Mouse (Mus musculus): ENCODE data around the gene 1700029F12Rik. TPM values are rescaled to one million over a fixed set of nuclear protein-coding genes. Genes with fewer than 3 reads are reported as not detected.
"Not testable (repeated sequence)": the region's sequence is repeated elsewhere in the genome, so short reads cannot be mapped to it uniquely, and the experiment has no call there.

1700029F12Rik gene
- polyA plus RNA-seq, 1 experiment from 2014 or later = not detected

DNA sequence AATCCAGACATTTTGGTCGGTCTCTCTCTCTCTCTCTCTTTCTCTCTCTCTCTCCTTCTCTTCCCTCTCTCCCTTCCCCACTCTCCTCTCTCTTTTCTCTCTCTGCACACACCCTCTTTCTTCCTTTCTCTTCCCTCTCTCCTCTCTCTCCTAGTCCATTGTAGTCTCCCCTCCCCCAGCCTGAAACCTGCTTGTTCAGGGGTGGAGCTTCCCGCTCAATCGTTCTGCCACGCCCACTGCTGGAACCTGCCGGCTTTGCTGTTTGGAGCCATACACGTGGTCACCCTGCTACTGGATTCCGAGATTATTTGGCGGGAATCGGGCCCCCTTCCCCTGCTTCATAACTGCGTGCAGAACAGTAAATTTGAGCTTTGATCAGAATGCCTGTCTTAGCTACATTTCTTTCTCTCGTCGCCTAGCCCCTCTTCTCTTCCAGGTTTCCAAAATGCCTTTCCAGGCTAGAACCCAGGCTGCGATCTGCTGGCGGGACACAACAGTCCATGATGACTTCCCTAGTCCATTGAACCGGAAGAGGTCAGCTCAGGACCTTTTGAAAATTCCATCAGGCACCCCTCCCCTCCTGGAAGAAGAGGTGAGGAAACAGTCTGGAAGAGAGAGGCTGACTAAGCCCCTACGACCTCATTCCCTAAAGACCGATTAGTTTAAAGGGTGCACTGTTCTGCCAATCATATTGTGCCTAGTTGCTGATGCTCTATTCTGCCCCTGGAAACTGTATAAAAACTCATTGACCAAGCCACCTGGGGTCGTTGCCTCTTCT, 30.9 kb upstream of the 1700029F12Rik start:
- WGBS = 48% methylated on average over 18 of the region's 18 CpGs
- not testable (repeated sequence) for H3K27ac ChIP-seq; H3K9me3 ChIP-seq; H3K4me3 ChIP-seq; H3K4me2 ChIP-seq (replicated peaks); H3K9ac ChIP-seq; ATAC-seq (ENCODE audit: low FRiP score, low read depth); H3K36me3 ChIP-seq; H3K4me1 ChIP-seq
- H3K27me3 ChIP-seq = peaks cover 28% of the 10 kb centered on the region

DNA sequence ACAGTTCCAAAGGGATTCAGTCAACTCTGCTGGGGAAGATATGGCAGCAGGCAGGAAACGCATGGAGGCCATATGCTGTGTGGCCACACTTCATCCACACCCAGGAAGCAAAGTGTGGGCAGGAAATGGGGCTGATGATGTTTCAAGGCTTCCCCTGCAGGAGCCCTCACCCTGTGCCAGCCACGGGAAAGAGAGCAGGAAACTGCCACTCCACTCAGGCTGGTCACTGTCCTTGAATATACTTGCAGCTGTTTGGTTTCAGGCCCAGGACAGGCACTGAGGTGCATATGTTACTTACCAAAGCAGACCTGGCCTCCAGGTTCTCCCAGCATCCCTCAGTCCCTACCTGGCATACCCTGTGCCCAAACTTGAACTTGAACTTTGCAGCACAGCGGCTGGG, 30.3 kb upstream of the 1700029F12Rik start:
- Histone ChIP-seq H3K36me3 (no peaks in the 10 kb centered on the region), H3K4me1 (0 out of 2 replicates have a peak, but pooled peaks cover 3% of the 10 kb centered on the region), H3K4me3 (no peak overlapping the region), H3K27me3 (peaks cover 22% of the 10 kb centered on the region), H3K4me2 (replicated peaks) (no peak overlapping the region), H3K27ac (no peak overlapping the region), H3K9me3 (no peaks in the 10 kb centered on the region), H3K9ac (no peak overlapping the region)
- WGBS = 48% methylated on average over 3 of the region's 3 CpGs
- no peak for ATAC-seq (ENCODE audit: low FRiP score, low read depth)

DNA sequence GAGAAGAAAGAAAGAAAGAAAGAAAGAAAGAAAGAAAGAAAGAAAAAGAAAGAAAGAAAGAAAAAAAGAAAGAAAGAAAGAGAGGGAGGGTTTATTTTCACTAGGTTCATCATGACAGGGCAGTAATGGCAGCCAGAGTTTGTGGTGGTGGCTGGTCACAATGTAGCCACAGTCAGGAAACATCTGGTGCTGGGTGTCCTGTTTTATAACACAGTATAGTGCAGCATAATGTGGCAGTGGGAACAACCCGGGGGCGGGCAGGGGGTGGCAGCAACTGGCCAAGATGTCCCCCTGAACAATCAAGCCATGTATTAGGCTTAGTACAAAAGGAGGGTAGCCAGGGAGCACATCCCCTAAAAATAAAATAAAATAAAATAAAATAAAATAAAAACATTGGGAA, 29.3 kb upstream of the 1700029F12Rik start:
- 0 out of 2 replicates have a peak, but pooled peaks cover 3% of the 10 kb centered on the region for H3K4me1 ChIP-seq
- no peak overlapping the region for H3K9ac ChIP-seq
- no peaks in the 10 kb centered on the region for H3K36me3 ChIP-seq
- no peak for ATAC-seq (ENCODE audit: low FRiP score, low read depth)
- H3K27ac ChIP-seq = no peak overlapping the region
- 70% methylated on average over 2 of the region's 2 CpGs for WGBS
- peaks cover 18% of the 10 kb centered on the region for H3K27me3 ChIP-seq
- H3K9me3 ChIP-seq = no peaks in the 10 kb centered on the region
- no peak overlapping the region for H3K4me3 ChIP-seq
- H3K4me2 ChIP-seq (replicated peaks) = no peak overlapping the region

DNA sequence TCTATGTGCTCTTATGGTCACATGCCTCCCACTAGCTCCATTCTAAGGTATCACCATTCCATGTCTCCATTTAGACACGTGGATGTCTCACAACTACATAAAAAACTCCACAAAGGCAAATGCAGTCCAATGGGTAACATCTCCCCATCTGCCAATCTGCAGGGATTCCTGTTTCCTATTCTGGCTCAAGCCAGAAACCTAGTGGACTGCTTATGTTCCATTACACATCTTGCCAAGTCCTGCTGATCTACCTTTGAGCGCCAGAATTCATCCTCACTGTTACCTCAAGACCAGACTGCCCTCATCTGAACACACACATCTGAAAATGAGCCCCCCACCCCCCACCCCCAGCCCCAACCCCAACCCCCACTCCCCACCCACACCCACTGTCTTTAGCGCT, 28.0 kb upstream of the 1700029F12Rik start:
- Histone ChIP-seq H3K4me3 (no peak overlapping the region), H3K27me3 (peaks cover 6% of the 10 kb centered on the region), H3K4me2 (replicated peaks) (no peak overlapping the region), H3K36me3 (no peaks in the 10 kb centered on the region), H3K9me3 (no peaks in the 10 kb centered on the region), H3K4me1 (0 out of 2 replicates have a peak, but pooled peaks cover 3% of the 10 kb centered on the region), H3K9ac (no peak overlapping the region), H3K27ac (no peak overlapping the region)
- ATAC-seq (ENCODE audit: low FRiP score, low read depth) = no peak
- 93% methylated on average over 3 of the region's 3 CpGs for WGBS

DNA sequence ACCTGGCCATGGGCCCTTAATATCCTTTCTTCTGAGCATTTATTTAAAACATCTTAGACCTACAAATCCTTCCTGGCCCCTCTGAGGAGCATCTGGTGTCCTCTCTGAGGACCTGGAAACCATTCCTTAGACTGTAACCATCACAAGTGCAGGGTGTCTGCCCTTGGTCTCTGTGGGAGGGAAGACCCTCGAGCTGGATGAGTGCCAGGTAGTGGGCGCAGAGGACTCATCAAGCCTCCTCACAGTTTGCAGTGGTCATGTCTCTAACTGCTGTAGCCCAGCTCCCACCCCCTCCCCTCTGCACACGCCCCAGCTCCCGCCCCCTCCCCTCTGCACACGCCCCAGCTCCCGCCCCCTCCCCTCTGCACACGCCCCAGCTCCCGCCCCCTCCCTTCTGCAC, 26.2 kb upstream of the 1700029F12Rik start:
- no peak overlapping the region for H3K4me3 ChIP-seq
- no peak overlapping the region for H3K27ac ChIP-seq
- 75% methylated on average over 2 of the region's 8 CpGs for WGBS
- 0 out of 2 replicates have a peak, but pooled peaks cover 3% of the 10 kb centered on the region for H3K4me1 ChIP-seq
- H3K9ac ChIP-seq = no peak overlapping the region
- H3K4me2 ChIP-seq (replicated peaks) = no peak overlapping the region
- H3K27me3 ChIP-seq = no peaks in the 10 kb centered on the region
- H3K9me3 ChIP-seq = no peaks in the 10 kb centered on the region
- no peak for ATAC-seq (ENCODE audit: low FRiP score, low read depth)
- no peaks in the 10 kb centered on the region for H3K36me3 ChIP-seq

DNA sequence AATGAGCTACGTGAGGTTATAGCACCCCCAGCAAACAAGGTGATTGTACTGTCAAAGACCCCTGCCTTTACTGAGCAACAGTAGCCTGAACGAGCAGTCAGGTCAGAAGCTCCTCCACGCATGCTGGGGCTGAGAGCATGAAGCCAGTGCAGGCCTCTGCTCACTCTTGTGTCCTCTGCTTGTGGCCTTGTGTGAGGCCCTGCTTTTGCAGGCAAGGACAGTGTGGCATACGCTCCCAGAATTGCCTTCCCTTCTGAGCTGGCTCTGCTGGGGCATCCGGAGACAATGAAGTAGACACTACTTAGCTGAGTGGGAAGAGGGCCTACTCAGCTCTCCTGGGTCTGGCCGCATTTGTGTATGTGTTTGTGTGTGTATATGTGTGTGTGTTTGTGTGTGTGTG, 25.6 kb upstream of the 1700029F12Rik start:
- Histone ChIP-seq H3K4me3 (no peak overlapping the region), H3K27me3 (no peaks in the 10 kb centered on the region)

DNA sequence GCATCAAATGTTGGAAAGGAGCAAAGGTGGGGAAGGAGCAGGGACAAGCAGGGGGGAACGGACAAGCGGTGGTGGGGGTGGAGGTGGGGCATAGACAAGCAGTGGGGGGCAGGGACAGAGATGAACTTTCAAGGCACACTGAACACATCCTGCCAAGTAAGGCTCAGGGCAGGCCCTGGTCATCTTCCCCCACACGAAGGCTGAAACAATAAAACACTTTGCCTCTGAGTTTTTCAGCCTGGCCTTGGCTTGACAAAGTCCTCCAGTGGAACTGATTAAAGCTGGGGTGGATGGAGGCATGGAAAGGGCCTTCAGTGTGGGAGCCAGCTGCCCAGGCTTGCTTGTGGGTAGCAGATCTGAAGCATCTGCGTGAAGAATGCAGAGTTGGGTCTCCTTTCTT, 23.7 kb upstream of the 1700029F12Rik start:
- H3K9me3 ChIP-seq = no peaks in the 10 kb centered on the region
- no peaks in the 10 kb centered on the region for H3K27me3 ChIP-seq
- no peaks in the 10 kb centered on the region for H3K4me1 ChIP-seq
- no peak overlapping the region for H3K4me3 ChIP-seq
- no peak overlapping the region for H3K4me2 ChIP-seq (replicated peaks)
- no peak overlapping the region for H3K9ac ChIP-seq
- no peak for ATAC-seq (ENCODE audit: low FRiP score, low read depth)
- no peak overlapping the region for H3K27ac ChIP-seq
- no peaks in the 10 kb centered on the region for H3K36me3 ChIP-seq
- WGBS = 41% methylated on average over 4 of the region's 4 CpGs

More for the DNA sequence above, 25.6 kb upstream of the 1700029F12Rik start:
- no peaks in the 10 kb centered on the region for H3K9me3 ChIP-seq
- 0 out of 2 replicates have a peak, but pooled peaks cover 3% of the 10 kb centered on the region for H3K4me1 ChIP-seq
- H3K9ac ChIP-seq = no peak overlapping the region
- no peaks in the 10 kb centered on the region for H3K36me3 ChIP-seq
- 93% methylated on average over 6 of the region's 6 CpGs for WGBS
- no peak overlapping the region for H3K27ac ChIP-seq
- no peak overlapping the region for H3K4me2 ChIP-seq (replicated peaks)
- no peak for ATAC-seq (ENCODE audit: low FRiP score, low read depth)

DNA sequence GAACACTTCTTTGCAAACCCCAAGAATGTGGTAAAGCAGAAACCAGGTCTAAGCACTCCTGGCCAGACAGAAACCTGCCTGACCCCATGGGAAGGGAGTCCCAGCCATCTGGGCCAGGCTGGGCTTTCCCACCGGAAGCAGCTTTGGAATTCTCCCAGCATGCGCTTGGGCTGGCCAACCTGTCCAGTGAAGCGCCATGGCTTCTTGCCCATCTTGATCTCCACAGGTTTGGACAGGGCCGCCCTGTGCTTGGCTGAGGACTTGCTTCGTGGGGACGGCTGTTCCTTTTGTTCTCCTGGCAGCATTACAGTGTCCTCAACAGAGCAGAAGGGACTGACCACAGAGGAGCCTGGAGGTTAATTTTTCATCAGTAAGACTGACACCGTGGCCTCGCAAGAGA, 19.7 kb upstream of the 1700029F12Rik start:
- Histone ChIP-seq H3K4me1 (no peaks in the 10 kb centered on the region), H3K4me2 (replicated peaks) (no peak overlapping the region), H3K4me3 (no peak overlapping the region), H3K36me3 (no peaks in the 10 kb centered on the region), H3K27me3 (no peaks in the 10 kb centered on the region), H3K9me3 (no peaks in the 10 kb centered on the region), H3K9ac (no peak overlapping the region), H3K27ac (no peak overlapping the region)
- 73% methylated on average over 8 of the region's 8 CpGs for WGBS
- ATAC-seq (ENCODE audit: low FRiP score, low read depth) = no peak

DNA sequence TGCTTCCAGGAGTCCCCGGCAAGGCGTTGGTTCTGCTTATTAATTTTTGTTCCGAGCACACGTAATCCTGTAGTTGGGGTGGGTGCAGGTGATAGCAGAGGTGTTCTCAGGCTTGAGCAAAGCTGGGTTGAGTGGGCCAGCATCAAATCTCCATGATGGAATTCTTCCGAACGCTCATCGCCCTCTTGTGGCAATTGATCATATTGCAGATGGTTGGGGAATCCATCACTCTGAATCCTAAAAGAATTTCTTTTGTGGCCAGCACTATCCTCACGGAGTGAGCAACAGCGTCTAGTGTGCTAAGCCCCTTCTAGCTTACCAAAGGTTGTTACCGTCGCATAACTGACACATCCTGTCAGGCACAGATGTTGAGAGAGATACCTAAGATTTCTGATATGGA, 18.5 kb upstream of the 1700029F12Rik start:
- Histone ChIP-seq H3K9ac (no peak overlapping the region), H3K27me3 (no peaks in the 10 kb centered on the region), H3K4me1 (no peaks in the 10 kb centered on the region), H3K4me3 (no peak overlapping the region), H3K36me3 (no peaks in the 10 kb centered on the region), H3K4me2 (replicated peaks) (no peak overlapping the region), H3K9me3 (no peaks in the 10 kb centered on the region), H3K27ac (no peak overlapping the region)
- 19% methylated on average over 11 of the region's 11 CpGs for WGBS
- no peak for ATAC-seq (ENCODE audit: low FRiP score, low read depth)

DNA sequence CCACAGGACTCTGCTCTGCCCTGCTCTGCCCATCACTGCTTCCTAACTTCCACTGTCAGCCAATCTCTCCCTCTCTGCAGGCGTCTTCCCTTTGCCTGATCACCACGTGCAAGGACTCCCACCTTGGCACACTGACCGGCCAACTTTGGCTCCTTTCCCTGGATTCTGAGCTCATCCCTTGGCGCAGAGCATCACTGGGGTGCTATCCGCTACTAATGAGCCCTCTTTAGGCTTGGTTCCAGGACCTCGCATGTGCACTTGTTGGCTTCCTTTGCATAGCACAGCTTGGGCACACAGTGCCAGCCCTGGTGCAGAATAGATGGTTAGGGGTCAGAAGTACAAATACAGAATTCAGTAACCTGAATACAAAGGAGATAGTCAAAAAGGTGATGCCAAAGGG, 17.0 kb upstream of the 1700029F12Rik start:
- H3K9me3 ChIP-seq = no peaks in the 10 kb centered on the region
- H3K27ac ChIP-seq = no peak overlapping the region
- H3K4me2 ChIP-seq (replicated peaks) = no peak overlapping the region
- H3K4me1 ChIP-seq = no peaks in the 10 kb centered on the region
- H3K9ac ChIP-seq = no peak overlapping the region
- no peak overlapping the region for H3K4me3 ChIP-seq
- 83% methylated on average over 6 of the region's 6 CpGs for WGBS
- no peaks in the 10 kb centered on the region for H3K27me3 ChIP-seq
- H3K36me3 ChIP-seq = no peaks in the 10 kb centered on the region
- no peak for ATAC-seq (ENCODE audit: low FRiP score, low read depth)

DNA sequence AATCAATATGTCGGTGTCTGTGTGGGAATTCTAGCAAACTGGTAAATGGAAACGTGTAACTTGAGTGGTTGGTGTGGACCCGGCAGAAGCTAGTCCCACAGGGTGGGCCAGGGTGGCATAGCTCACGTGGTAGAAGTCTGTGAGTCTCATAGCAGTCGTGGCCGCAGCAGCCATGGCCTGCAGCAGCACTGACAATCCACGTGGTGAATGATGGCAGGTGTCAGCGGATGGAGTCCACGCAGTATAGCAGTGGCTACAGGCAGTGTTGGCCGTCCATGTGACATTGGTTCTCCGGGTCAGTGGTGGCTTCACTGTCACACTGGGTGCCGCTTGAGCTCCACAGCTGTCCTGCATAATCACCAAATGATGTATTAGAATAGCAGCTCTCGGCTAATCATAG, 4.1 kb downstream of the 1700029F12Rik start:
- Histone ChIP-seq H3K4me2 (replicated peaks) (no peak overlapping the region), H3K27me3 (no peaks in the 10 kb centered on the region), H3K4me3 (no peak overlapping the region), H3K36me3 (no peaks in the 10 kb centered on the region), H3K27ac (no peak overlapping the region), H3K9me3 (no peaks in the 10 kb centered on the region), H3K4me1 (no peaks in the 10 kb centered on the region), H3K9ac (no peak overlapping the region)
- no peak for ATAC-seq (ENCODE audit: low FRiP score, low read depth)
- WGBS = 87% methylated on average over 13 of the region's 13 CpGs

DNA sequence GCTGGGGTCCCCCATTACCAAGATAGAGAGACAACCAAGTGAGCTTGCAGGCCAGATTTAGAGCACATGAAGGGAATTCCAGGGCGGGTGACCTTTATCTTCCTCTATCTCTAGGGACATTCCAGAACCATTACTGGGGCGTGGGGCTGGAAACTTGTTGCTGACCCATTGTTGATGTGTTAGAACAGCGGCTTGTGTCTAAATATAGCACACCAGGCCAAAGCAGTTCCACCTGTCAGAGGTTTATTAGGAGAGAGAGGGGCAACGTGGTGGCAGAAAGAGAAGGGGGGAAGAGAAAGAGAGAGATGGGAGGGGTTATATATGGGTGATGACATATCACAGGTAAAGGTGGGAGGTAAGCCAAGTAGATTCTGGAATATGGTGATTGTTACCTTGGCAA, 12.3 kb downstream of the 1700029F12Rik start:
- no peak for ATAC-seq (ENCODE audit: low FRiP score, low read depth)
- H3K27ac ChIP-seq = no peak overlapping the region
- no peak overlapping the region for H3K4me2 ChIP-seq (replicated peaks)
- no peaks in the 10 kb centered on the region for H3K9me3 ChIP-seq
- H3K9ac ChIP-seq = no peak overlapping the region
- H3K27me3 ChIP-seq = no peaks in the 10 kb centered on the region
- H3K4me3 ChIP-seq = no peak overlapping the region
- H3K4me1 ChIP-seq = no peaks in the 10 kb centered on the region
- no peaks in the 10 kb centered on the region for H3K36me3 ChIP-seq
- WGBS = 51% methylated on average over 4 of the region's 4 CpGs

DNA sequence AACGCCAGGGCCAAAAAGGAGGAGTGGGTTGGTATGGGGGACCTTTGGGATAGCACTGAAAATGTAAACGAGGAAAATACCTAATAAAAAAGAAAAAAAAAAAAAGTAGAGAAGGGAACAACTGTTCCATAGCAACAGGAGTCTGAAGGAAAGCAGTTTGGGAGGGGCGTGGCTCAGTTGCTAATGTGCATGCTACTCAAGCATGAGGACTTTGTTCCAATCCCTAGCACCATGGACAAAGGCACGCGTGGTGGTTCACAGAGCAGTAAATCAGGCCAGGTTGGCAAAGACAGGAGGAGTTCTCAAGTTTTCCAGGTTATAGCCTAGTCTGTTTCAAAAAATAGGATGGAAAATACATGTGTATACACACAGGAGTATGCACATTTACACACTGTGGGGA, 14.0 kb downstream of the 1700029F12Rik start:
- whole genome bisulfite sequencing = 75% methylated on average over 5 of the region's 5 CpGs
- Histone ChIP-seq H3K36me3 (no peaks in the 10 kb centered on the region), H3K27me3 (no peaks in the 10 kb centered on the region), H3K4me3 (no peak overlapping the region), H3K9me3 (no peaks in the 10 kb centered on the region), H3K4me2 (replicated peaks) (no peak overlapping the region), H3K9ac (no peak overlapping the region), H3K27ac (no peak overlapping the region), H3K4me1 (no peaks in the 10 kb centered on the region)
- ATAC-seq (ENCODE audit: low FRiP score, low read depth) = no peak

All from limb, embryonic 13.5 days (tissue).